Mouse (Mus musculus): ENCODE data around the gene Elf5. TPM values are rescaled to one million over a fixed set of nuclear protein-coding genes. Genes with fewer than 3 reads are reported as not detected.

Elf5 gene
- polyA plus RNA-seq (2012; rRNA removed): 8.5 and 15.8 TPM in 2 replicates

GRCm38 (mm10) chr2:103411348-103411747, at the start of gene Elf5:
TSS of gene Elf5 (plus strand) at chr2:103411688.
- no peak for DNase-seq (ENCODE audit: low read depth)

DNA sequence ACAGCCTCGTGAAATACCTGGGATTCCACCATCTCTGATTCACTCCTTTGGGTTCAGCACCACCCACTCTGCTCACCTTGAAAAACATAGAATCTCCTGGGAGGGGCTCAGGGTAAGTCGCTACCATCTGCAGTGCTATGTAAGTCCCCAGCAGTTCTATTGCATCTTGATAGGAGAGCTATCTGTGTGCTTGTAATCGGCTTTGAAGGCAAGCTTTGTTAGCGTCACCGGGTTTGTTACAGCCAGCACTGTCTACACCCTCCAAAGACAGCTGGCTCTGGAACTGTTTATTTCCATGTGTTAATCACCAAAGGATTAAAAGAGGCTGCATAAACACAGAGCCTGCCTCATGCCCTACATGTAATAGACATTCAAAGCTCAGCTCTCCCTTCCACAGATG, 38.9 kb upstream of the Elf5 start:
- DNase-seq (ENCODE audit: low read depth): no peak

- DNase-seq (ENCODE audit: low read depth): no peak
Observed at GRCm38 (mm10) chr2:103379502-103380160, 31.9 kb upstream of the Elf5 start.

DNA sequence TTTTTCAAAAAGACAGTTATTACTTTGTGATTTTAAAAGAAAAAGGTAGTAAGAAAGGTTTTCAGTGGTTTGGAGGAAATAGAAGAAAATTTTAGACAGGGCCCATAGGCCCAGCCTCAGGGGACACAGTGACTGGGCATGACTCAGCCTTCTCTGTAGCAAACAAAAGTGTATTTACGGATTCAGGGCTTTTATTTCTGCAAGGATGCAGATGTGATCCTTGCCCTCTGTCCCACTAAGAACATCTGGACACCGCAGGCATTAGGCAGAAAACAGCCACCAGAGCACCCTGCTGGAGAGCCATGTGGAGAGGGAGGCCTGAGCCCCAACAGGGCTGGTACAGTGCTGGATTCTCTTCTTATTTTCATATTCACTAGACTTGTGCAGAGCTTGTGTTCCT, 29.3 kb upstream of the Elf5 start:
- DNase-seq (ENCODE audit: low read depth): no peak

DNA sequence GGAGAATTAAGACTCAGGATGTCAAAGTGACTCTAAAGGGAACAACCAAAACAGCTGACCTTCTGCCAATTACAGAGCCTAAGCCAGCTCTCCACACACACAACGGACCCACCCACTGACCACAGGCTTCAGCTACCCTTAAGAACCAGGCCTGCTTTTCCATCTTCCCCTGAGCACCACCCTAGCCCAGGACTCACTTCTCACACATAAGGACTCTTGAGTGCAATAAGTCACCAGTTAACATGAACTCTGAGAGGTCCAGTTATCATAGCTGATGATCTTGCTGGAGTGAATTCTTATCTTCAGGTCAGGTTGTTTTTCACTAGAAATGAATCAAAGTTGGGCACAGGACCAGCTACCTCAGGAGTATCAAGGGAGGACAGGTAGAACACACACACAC, 23.6 kb upstream of the Elf5 start:
- DNase-seq (ENCODE audit: low read depth): no peak

DNA sequence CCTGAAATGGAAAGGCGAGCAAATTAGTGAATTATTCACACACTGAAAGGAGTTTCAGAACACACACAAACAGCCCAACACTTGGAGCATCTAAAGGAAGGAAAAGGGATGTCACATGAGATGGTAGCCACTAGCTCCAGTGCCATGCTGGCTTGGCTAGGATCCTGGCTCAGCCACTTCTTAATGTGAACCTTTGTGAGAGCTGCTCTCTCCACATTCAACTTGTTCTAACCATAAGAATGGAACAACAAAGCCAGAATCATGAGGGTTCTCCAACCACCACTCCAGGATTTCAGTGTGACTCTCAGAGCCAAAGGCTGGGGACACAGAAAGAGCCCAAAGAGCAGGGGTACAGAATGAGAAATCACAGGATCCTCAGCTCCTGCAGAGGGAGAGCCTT, 23.2 kb upstream of the Elf5 start:
- DNase-seq (ENCODE audit: low read depth): no peak

DNA sequence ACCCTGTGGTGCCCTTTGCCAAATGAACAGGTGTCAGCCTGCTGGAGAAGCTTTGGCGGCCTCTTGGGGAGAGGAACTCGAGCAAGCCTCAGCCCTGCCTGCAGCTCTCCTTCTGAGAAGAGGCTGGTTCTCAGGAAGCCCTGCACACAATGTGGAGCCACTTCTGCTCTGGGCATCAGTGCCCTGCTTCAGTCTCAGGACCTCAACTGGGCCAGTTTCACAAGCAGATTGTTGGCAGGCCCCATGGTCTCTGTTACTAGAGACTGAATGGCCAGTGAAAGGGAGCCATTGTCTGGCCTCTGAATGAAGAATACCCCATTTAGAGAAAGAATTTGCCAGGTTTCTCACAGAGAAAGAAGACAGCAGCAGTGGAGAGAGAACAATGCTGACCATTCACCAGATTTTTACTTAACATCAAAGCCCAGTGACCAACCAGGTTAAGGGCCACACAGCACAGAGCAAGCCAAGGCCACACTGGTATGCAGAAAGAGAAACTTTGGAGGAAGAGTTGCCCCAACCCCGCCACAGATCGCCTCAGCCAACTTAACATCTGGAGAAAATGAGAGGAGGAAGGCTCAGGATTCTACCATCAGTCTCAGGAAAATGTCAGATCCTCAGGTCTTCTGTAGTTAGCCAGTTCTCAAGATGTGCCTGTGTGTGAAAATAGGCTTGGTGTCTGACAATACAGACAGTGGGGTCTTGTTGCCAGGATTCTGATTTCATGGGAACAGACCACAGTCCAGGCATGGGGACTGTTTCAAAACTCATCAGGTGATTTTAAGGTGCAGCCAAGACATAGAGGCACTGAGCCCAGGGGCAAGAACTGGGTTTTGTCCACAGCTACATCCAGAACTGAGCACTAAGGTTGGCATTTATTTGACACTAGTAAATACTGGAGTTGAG, 21.2 kb upstream of the Elf5 start:
- DNase-seq (ENCODE audit: low read depth): no peak

DNA sequence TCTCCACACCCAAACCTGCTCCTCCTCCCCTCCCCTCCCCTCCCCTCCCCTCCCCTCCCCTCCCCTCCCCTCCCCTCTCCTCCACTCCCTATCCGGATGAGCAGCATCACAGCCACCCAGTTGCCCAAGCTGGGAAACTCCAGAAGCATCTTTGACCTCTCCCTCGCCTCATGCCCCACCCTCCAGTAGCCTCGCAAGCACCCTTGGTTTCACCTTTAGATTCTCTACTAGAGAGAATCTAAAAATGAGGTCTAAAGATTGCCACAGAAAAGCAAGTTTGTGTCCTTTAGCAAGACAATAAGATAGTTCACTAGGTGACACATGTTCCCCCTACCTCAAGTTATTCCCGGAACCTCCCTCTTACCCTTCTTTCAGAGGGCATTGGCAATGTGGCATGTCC, 19.9 kb upstream of the Elf5 start:
- DNase-seq (ENCODE audit: low read depth): no peak

GRCm38 (mm10) chr2:103398110-103398509, 13.4 kb upstream of the Elf5 start:
- no peak for DNase-seq (ENCODE audit: low read depth)

GRCm38 (mm10) chr2:103400691-103401090, 10.8 kb upstream of the Elf5 start:
- DNase-seq (ENCODE audit: low read depth): no peak

DNA sequence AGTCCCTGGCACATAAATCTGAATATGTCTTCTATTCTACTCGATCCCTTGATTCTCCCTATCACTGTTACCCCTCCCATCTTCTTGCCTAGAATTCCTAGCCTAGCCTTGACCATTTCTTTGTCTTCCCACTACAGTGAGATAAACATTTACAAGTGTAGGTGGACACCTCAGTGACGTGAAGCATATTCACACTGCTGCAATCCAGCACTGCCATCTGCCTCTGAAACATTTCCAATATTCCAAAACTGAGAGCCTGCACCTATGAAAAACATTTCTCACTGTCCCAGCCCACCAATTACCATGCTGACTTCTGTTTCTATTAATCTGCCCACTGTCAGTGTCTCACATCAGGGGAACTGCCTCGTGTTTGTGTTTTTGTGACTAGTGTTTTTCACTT, 5.2 kb upstream of the Elf5 start:
- DNase-seq (ENCODE audit: low read depth): no peak

DNA sequence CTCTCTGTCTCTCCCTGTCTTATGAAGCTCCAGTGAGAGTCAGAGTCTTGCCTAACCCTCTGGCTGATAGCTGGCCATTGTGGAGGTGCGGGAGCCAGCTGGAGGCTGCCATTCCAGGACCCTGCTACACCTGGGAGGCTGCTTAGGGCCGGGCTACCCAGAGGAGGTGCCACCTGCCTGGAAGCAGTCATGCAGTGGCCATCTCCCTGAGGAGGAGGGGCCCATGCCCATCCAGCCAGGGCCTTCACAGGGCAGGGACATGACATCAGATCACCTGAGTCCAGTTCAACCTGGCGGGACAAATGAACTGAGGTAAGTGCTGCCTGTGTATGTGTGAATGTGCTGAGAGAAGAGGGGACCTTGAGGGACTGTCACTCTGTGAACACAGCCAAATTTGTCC, 328 bp downstream of the Elf5 start:
- no peak for DNase-seq (ENCODE audit: low read depth)

GRCm38 (mm10) chr2:103413381-103413780, 1.9 kb downstream of the Elf5 start:
- DNase-seq (ENCODE audit: low read depth): no peak

DNA sequence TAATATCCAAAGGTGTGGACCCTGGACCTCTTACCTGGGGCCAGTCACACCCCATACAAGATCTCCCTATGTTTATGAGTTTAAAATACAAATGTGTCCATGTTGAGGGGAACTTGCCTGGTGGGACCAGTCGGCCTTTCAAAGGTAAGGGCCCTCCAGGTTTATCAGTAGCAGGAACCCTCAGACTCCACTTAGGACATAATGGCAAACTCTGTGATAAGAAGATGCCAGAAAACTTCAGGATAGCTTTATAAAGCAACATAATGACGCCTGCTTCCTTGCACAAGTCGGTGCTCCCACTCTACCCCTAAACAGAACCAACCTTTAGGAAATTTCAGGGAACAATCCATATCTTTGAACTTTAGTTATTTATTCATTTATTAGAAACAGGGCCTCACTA, 4.3 kb downstream of the Elf5 start:
- no peak for DNase-seq (ENCODE audit: low read depth)

DNA sequence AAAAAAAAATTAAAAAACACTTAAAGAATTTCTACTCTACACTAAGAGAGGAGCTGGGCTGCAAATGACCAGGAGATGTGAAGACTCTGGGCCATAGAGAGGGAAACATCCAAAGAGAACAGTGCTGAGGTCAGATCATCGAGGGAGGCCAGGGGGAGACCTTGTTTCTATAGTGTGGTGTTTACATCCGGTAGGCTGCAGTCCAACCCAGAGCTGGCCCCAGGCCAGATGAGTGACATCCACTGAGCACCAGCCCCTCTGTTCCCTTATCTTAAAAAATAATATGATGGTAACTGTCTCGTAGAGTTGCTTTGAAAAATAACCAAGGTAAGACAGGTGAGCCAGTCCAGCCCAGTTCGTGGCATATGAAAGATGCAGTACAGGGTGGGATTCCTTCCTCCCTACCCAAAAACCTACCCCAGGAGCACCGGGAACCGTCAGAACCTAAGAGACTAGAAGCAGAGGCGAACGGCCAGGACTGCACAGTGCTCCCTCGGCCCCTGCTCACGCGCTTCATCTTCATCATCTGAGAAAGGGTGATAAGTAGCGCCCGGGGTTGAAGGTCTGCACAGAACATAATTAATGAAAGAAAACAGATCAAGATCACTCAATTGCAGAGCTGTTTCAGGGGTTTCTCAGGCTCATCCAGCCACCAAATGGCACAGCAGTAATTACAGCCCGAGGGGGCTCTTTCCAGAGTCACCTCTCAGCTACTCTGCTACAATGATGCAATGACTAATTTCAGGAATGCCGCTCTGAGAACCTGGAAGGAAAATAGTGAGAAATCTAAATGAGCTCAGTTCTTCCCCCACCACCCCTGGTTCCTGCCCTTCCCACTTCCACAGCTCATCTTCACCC, 9.4 kb downstream of the Elf5 start:
- no peak for DNase-seq (ENCODE audit: low read depth)

- no peak for DNase-seq (ENCODE audit: low read depth)
Observed at GRCm38 (mm10) chr2:103423884-103424283, 12.4 kb downstream of the Elf5 start.

DNA sequence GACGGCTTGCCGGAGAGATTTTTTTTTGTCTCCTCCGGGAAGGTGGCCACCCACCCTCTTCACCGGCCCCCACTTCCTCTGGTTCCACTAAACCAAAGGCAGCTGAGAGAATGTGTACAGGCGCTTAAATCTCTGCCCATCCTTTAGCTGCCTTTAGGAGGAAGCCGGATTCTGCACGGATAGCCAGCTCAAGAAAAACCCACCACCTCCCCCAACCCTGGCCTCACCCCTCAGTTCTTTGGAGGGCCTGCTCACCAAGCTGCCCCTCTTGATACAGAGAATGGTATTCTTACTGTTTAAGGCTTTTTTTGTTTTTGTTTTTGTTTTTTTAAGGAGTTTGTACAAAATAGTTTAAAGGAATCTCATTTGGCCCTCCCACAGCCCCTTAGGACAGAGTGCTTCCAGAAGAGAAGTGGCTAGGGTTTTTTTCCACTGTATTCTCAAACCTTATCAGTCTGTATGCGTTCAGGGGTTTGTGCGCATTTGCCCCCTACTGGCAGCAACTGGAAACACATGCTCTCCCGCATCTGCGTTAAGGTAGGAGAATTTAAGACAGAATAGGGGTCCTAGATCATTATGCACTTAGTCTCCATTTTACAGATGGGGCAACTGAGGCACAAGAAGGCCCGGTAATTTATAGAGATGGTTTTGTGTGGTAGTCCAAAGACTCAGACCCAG, 13.0 kb downstream of the Elf5 start:
- DNase-seq (ENCODE audit: low read depth): no peak

GRCm38 (mm10) chr2:103425456-103426063, 14.1 kb downstream of the Elf5 start:
- DNase-seq (ENCODE audit: low read depth): no peak

DNA sequence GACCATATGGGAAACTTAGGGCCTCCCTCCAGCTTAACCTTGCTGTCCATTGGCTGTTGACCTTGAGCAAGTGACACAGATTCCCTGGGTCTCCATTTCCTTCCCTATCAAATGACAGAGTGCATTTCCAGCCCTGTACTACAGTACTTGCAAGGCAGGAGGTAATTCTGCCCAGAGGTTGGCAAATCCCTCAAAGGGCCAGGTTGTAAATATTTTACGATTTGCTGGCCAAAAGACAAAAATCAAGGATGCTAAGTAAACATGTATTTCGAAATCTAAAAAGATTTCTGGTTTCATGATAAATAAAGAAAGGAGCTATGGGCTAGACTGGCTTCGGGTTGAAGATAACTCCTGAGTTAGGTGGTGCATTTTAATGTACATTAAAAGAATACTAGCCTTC, 16.9 kb downstream of the Elf5 start:
- no peak for DNase-seq (ENCODE audit: low read depth)

- DNase-seq (ENCODE audit: low read depth): no peak
Observed at GRCm38 (mm10) chr2:103430712-103431111, 19.2 kb downstream of the Elf5 start.

DNA sequence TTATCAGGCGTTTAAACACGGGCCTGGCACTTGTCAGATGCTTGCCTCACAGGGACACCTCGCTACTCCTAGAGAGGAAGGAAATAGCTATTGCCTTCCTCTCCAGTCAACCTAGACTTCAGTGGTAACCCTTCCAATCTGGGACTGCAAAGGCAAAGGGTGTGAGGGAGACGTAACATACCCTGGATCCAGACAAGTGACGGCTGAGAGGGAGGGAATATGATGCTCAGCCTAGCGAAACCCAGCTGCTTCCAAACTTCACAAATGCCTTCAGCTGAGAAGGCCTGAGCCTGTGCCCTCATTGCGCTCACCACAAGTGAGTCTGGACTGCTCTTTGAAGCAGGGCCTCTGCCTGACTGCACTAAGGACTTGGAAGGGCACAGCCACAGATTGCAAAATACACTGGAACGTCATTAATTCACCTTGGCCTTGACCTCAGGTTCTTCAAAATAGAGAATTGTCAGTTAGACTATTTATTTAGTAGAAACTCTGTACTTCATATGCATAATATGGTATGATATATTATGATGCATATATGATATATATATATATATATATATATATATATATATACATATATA, 21.3 kb downstream of the Elf5 start:
- DNase-seq (ENCODE audit: low read depth): no peak
